Mouse (Mus musculus): ENCODE data around the gene Armc7.
"Not testable (repeated sequence)": the region's sequence is repeated elsewhere in the genome, so short reads cannot be mapped to it uniquely, and the experiment has no call there.

Gene Armc7

DNA sequence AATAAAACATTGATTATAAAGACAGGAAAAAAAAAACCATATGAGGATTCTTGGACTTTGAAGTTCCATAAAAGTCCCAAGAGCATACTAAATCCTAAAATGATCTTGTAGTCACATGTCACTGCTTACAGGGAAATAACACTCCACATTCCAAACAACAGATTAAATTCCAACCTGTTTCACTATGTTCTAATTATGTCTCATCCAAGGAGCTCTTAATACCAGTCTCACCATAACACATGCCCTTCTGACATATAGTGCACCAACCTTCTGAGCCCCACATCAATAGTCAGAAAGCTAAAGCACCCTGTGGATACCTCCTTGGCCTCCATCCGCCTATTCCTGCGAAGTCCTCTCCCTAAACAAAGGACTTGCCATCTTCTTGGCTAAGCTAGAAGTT, 44.8 kb downstream of the Armc7 start:
- in situ Hi-C loops (cut with MboI, MseI), result no loop called here

DNA sequence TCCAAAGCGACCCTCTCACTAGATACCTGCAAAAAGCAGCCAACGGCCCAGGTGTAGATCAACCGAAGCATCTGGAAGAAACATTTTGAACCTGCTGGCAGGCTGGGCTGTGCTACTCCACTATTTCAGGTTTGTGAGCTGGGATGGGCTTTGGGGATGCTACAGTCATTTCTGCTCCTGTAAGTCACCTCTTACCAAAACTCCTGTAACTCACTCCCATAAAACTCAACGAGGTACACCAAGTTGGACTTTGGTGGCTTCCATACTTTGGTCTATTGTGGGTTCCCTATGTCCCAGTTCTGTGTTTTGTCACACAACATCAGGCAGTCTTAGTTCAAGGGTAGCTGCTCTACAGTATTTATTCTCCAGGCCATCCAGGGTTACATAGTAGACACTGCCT, 45.6 kb downstream of the Armc7 start:
- in situ Hi-C loops (cut with MboI, MseI), result no loop called here

DNA sequence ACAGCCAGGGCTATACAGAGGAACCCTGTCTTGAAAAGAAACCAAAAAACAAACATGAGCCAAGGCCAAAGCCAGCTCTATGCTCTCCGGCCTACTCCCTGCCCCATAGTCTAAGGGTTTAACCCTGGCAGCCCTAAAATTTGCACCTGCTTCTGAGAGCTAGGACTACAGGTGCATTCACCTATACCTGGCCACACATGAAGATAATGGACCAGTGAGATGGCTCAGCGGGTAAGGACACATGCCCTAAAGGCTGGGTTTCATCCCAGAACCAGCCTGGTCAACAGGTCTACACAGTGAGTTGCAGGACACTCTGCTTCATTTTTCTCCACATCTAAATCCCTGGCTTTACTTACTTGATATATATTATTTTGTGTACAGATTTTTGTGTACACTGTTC, 46.8 kb downstream of the Armc7 start:
- in situ Hi-C loops (cut with MboI, MseI), result no loop called here

DNA sequence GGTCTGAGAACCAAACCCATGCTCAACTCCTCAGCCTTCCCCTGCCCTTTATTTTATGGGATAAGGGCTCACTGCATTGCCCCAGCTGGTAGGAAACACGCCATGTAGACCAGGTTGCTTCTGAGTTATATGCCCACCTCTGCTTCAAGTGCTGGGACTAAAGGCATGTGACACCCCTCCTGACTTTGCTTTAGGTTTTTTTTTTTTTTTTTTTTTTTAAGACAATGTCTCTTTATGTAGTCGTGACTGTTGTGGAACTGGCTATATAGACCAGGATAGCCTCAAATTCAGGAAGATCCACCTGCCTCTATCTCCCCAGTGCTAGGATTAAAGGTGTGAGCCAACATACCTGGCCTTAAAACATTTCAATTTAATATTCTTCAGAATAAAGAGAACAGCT, 47.2 kb downstream of the Armc7 start:
- in situ Hi-C loops (cut with MboI, MseI), result no loop called here

DNA sequence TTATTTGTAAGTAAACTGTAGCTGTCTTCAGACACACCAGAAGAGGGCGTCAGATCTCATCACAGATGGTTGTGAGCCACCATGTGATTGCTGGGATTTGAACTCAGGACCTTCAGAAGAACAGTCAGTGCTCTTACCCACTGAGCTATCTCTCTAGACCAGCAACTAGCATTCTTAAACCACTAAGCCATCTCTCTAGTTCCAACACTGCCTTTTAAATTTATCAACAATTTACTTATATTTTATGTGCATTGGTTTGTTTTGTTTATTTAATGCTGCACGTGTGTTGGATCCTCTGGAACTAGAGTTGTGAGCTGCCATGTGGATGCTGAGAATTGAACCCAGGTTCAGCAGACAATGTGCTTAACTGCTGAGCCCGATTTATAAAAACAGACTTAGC, 51.0 kb downstream of the Armc7 start:
- in situ Hi-C loops (cut with MboI, MseI), result not testable (repeated sequence)

DNA sequence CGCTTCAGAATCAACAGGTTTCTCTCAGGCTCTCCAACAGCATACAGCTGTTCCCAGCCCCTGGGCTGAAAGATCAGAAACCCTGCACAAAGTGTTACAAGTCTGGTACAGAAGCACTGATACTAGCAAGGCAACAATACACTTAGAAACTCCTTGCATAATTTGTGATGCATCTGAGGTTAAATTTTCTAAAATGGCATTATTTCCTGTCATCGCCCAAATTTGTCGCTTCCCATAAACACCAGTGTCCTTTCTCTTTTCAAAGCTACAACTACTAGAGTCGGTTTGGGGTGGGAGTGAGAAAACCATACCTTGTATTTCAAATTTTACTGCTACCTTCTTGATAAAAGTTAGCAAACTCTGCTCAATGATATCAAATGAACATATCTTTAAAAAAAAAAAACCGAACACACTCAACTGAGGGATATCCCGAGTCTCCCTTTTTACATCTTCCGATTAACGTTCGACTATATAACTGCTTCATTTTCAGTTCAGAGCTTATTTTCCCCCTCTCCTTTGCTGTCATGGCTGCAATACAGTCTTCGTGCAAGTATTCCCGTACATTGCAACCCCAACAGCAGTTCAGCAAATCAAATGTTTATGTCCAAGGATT, 59.4 kb downstream of the Armc7 start:
- in situ Hi-C loops (cut with MboI, MseI), result loop anchor here (5.0 kb wide), 1 partner anchor 53 kb away; no protein-coding TSS in a partner anchor

DNA sequence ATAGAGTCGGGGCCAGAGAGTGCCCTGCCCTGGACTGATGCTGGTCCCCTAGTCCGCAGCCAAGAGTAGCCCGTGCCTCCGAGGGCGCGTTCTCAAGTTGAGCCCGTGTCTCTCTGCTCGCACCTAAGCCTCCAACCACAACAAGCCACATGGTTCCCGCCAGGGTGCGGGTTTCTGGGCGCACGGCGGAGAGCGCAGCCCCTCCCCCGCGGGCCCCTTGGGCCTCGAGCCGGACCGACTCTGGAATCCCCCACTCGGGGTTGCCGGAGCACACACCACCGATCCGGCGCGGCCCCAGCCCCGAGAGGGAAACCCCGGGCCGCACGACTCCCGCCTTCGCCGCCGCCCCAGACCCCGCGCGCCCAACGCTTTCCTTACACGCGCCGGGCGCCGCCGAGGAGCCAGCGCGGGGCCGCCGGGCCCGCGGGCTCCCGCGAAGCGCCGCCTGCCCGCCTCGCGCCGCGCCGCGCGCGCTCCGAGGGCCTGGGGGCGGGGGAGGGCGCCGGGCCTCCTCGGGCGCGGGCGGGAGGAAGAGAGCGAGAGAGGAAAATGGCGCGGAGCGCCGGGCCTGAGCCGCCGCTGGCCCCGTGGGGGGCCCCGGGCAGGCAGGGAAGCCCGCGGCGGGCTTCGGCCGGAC, 60.1 kb downstream of the Armc7 start:
- in situ Hi-C loops (cut with MboI, MseI), result no loop called here

DNA sequence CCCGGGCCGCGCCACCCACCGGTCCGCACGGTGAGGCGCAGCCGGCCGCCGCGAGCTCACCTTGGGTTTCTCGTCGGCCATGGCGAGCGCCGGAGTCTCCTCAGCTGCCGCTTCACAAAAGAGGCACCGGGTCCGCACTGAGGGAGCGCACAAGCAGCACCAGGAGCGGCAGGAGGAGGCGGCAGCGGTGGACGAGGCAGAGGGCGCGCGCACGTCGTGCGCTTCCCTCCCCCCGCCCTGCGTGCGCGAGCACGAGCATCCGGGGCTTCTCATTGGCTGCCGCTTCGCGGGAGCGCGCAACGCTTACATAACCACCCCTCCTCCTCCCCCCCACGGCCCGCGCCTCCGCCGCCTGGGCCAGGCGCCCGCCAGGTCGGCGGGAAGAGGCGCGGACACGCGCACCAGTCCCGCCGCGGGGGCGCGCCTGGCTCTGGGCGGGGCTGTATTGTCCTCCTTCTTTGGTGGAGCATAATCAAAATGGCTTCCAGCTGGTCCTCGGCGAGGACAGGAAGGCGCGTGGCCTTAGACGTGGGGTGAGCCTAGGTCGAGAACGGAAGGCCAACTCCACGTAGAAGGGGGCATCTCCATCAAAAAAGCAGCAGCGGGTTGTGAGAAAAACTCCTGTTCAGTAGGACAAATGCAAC, 60.7 kb downstream of the Armc7 start, which contains the start of gene Sumo2:
Gene Sumo2, minus strand, starts transcription at position 239 of the 644 bp plus-strand sequence.
- in situ Hi-C loops (cut with MboI, MseI), result no loop called here

DNA sequence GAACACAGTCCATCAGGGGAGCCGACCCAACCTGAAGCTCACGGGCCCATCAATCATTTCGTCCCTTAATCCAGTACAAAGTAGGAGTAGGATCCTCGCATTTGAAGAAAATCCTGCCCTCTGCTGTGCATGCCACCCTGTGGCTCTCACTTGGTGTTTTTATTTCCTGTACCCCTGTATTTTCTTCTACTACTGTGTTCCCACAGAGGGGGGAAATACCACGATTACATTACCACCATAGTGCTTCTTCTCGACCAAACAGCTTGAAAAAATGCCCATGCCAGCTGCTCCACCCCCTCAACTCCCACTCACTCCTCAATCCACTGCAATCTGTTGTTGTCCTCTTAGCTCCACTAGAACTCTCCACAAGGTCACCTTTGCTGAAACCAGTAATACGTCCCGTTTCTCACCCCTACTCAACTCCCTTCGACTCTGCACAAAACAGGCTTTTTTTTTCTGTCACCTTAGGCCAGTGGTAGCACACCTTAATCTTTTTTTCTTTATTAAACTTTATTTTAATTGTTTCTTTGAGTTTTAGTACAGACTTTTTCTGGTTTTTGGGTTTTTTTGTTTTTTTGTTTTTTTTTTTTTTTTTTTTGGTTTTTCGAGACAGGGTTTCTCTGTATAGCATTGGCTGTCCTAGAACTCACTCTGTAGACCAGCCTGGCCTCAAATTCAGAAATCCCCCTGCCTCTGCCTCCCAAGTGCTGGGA, 61.5 kb downstream of the Armc7 start:
- in situ Hi-C loops (cut with MboI, MseI), result no loop called here

DNA sequence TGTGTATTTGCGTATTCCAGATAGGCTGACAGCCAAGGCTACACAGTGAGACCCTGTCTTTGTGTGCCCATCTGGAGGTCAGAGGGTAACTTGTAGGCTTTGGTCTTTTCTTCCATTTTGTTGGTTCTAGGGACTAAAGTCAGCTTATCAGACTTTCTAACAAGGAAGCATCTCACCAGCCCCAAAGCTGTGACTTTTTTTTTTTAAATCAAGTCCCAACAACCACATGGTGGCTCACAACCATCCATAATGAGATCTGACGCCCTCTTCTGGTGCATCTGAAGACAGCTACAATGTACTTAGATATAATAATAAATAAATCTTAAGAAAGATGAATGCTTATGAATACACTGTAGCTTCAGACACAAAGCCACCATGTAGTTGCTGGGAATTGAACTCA, 62.6 kb downstream of the Armc7 start:
- in situ Hi-C loops (cut with MboI, MseI), result no loop called here

Data from T-helper 2 cell (primary cell).